Mouse (Mus musculus) lung, embryonic 16.5 days (tissue): ENCODE results near the gene Stat1. TPM values are rescaled to one million over a fixed set of nuclear protein-coding genes. Genes with fewer than 3 reads are reported as not detected.

Source experiments
- ATAC-seq: fragments of 200-750 bp; cut with Nextera tagmentation; 2 replicates; pipeline ENCODE4 v1.8.0; 2017; ENCODE audit warnings: low read depth, mild to moderate bottlenecking, moderate library complexity
- H3K27ac ChIP-seq: fragments of 300-500 bp; sonication (generic); 2 replicates; pipeline ENCODE4 v1.5.1; 2014; ENCODE audit warnings: mild to moderate bottlenecking, control low read depth, low read length
- H3K27me3 ChIP-seq: fragments of 300-500 bp; sonication (generic); 2 replicates; pipeline ENCODE4 v1.6.1; 2014; ENCODE audit warnings: low read depth, low read length, mixed read lengths; ENCODE audit not compliant: control insufficient read depth, insufficient read depth
- H3K36me3 ChIP-seq: fragments of 300-500 bp; sonication (generic); 2 replicates; pipeline ENCODE4 v1.6.1; 2014; ENCODE audit warnings: low read length; ENCODE audit not compliant: control insufficient read depth, insufficient read depth
- H3K4me1 ChIP-seq: fragments of 300-500 bp; sonication (generic); replicated peaks from 2 replicates; pipeline ENCODE4 v1.6.1; 2014; ENCODE audit warnings: low read length, mixed read lengths; ENCODE audit not compliant: control insufficient read depth, insufficient read depth
- H3K4me2 ChIP-seq: fragments of 300-500 bp; sonication (generic); 2 replicates; pipeline ENCODE4 v1.6.1; 2014; ENCODE audit warnings: low read depth, low read length, control low read depth
- H3K4me3 ChIP-seq: fragments of 300-500 bp; sonication (generic); 2 replicates; pipeline ENCODE4 v1.5.1; 2014; ENCODE audit warnings: mild to moderate bottlenecking, low read length, control low read depth
- H3K9ac ChIP-seq: fragments of 300-500 bp; sonication (generic); 2 replicates; pipeline ENCODE4 v1.6.1; 2014; ENCODE audit warnings: low read length, control low read depth
- H3K9me3 ChIP-seq: fragments of 300-500 bp; sonication (generic); 2 replicates; pipeline ENCODE4 v1.6.1; 2016; ENCODE audit warnings: low read length; ENCODE audit not compliant: control insufficient read depth
- WGBS: fragments of 180-500 bp; shearing (Covaris S2); extraction: QIAGEN DNeasy Blood & Tissue Kit; methylation state at CpG from one replicate; pipeline ENCODE4 v1.1.7; 2014; 5-methylcytosine and 5-hydroxymethylcytosine counted together
- polyA plus RNA-seq: library from polyadenylated mRNA; unstranded; fragments of >200 nt; fragmentation: Nextera tagmentation; extraction: Ambion mirVana; gene quantifications from 2 replicates; pipeline ENCODE4 v1.2.1, GENCODE M21; 2015

Stat1 gene
- polyA plus RNA-seq, 1 experiment from 2014 or later = 24.9 TPM

DNA sequence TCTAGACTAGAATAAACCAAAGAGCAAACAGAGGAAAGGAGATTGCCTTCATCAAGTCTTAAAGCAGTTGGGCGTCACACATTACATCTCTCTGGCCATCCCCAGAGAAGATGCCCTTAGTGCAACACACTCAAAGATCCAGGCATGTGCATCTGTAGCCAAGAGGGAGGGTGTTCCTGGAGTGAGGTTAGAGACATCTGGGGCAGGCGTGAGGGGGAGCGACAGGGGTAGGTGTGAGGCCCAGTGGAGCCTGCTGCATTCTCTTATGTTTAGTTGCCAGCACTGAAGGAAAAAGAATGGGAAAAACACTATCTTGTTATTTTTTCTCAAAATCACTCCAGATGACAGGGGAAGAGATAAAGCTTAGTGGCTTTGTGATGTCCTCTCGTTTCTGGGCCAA, 24.0 kb downstream of the Stat1 start:
- H3K27me3 ChIP-seq = no peaks in the 10 kb centered on the region
- H3K27ac ChIP-seq = no peak overlapping the region
- H3K4me1 ChIP-seq = no peaks in the 10 kb centered on the region
- H3K9ac ChIP-seq = no peak overlapping the region
- WGBS = 62% methylated on average over 4 of the region's 4 CpGs
- no peaks in the 10 kb centered on the region for H3K9me3 ChIP-seq
- peaks cover 2% of the 10 kb centered on the region; the same call in 1 of the 2 replicates for H3K36me3 ChIP-seq
- H3K4me2 ChIP-seq = no peak overlapping the region
- H3K4me3 ChIP-seq = no peak overlapping the region
- no peak for ATAC-seq

DNA sequence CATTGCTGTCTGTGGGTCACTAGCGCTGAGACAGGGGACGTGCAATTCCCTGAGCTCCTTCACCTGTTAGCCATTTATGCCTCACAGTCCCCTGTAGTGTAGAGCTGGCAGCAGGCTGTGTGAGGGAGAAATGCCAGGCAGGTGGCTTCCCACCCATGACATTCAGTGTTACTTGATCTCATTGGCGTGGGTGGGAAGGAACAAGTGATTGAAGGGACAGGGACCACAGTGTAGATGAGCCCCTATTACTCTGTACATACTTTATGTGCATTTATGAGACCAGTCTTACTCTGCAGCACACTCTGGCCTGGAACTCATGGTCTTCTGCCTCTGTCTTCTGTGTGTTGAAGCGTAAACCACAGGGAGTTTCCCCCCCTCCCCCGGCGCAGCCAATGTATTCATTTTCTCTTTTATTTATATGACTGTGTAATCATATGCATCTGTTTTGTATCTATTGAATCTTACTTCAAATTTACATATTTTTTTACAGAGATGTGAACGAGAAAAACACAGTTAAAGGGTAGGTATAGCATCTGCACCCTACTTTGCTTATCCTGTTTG, 24.4 kb downstream of the Stat1 start:
- 86% methylated on average over 7 of the region's 7 CpGs for WGBS
- Histone ChIP-seq H3K27ac (no peak overlapping the region), H3K4me2 (no peak overlapping the region), H3K4me3 (no peak overlapping the region), H3K27me3 (no peaks in the 10 kb centered on the region), H3K4me1 (no peaks in the 10 kb centered on the region), H3K9me3 (no peaks in the 10 kb centered on the region), H3K9ac (no peak overlapping the region), H3K36me3 (peaks cover 2% of the 10 kb centered on the region; the same call in 1 of the 2 replicates)
- no peak for ATAC-seq

DNA sequence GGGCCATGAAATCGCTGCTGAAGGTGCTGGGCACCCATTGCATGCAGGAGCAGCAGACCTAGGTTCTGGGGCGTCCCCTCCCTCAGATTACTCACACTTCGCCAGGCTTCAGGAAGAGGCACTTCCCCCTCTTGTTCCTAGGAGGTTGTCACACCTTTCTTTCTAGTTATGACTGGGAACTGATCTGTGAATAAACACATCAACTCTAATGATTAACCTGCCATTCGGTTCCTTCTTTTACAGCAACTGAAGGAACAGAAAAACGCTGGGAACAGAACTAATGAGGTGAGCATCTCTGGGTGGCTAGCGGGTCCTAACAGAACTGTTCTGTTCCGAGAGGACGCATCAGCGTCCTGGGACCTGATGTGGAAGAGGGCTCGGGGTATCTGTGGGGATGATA, 25.7 kb downstream of the Stat1 start:
- no peak overlapping the region for H3K4me3 ChIP-seq
- ATAC-seq = no peak
- no peak overlapping the region for H3K27ac ChIP-seq
- H3K4me1 ChIP-seq = peaks cover under 1% of the 10 kb centered on the region
- H3K9ac ChIP-seq = no peak overlapping the region
- no peaks in the 10 kb centered on the region for H3K9me3 ChIP-seq
- WGBS = 75% methylated on average over 10 of the region's 10 CpGs
- H3K36me3 ChIP-seq = peaks cover 2% of the 10 kb centered on the region; the same call in 1 of the 2 replicates
- no peak overlapping the region for H3K4me2 ChIP-seq
- no peaks in the 10 kb centered on the region for H3K27me3 ChIP-seq

DNA sequence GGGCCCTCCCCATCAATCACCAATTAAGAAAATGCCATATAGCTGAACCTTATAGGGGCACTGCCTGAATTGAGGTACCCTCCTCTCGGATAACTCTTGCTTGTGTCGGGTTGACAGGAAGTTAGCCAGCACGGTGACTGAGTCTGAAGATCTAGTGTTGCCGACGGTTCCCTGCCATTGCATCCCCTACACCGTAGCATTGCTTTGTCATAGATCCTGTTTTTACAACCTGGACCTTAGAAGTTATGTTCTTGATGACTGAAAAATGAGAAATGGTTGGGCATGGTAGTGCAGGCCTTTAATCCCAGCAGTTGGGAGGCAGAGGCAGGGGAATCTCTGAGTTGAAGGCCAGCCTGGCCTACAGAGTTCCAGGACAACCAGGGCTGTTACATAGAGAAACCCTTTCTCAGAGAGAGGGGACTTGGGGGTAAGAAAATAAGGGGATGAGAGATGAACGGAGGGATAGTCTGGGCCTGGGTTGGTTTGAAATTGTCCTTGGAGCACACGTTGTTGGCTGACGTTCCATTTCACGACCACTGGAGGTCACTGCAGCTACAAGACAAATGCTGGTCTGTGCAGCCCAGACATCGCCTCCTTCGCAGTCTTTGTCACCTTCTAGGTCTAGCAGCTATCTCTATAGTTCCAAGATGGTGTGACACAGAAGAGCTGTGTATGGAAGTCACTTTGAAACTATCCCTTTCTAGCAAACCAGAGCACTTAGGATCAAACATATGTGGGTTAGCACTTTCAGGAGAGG, 27.2 kb downstream of the Stat1 start:
- Histone ChIP-seq H3K9ac (no peak overlapping the region), H3K9me3 (no peaks in the 10 kb centered on the region), H3K4me1 (peaks cover 10% of the 10 kb centered on the region), H3K4me3 (no peak overlapping the region), H3K4me2 (no peak overlapping the region), H3K27ac (no peak overlapping the region), H3K36me3 (peaks cover 2% of the 10 kb centered on the region; the same call in 1 of the 2 replicates), H3K27me3 (no peaks in the 10 kb centered on the region)
- WGBS = 46% methylated on average over 12 of the region's 12 CpGs
- ATAC-seq = peak; percentile 71

DNA sequence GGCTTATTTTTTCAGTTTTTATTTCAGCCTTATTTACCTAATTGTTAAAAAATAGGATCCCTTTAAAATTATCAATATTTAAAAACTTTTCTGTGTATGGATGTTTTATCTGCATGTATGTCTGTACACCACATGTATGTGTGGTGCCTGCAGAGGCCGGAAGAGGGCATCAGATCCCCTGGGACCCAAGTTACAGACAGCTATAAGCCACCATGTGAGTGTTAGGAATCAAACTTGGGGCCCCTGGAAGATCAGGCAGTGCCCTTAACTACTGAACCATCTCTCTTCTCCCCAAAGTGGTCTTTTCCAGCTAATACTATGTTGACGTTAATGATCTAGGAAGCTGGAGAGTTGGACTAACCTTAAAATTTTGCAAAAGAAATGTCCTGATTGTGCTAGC, 28.2 kb downstream of the Stat1 start:
- Histone ChIP-seq H3K27ac (no peak overlapping the region), H3K4me2 (no peak overlapping the region)
- WGBS = 91% methylated on average over 2 of the region's 2 CpGs

DNA sequence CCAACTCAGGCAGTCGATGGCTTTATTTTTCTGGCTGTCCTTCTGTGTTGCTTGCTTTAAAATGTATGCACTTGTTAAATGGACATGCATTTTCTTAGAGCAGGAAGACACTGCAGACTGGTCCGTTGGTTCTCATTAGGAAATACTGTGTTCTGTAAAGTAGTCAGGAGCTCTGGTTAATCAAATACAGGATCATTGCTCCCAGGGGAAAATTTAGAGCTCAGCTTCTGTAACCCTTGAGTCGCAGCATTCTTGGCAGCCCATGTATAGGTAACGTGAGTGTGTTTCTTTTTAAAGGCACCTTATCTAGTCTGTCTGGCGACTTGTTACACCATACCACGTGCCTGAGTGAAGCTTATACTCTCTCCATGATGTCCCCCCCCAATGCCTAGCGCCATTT, 28.9 kb downstream of the Stat1 start:
- ATAC-seq = no peak
- Histone ChIP-seq H3K36me3 (peaks cover 2% of the 10 kb centered on the region; the same call in 1 of the 2 replicates), H3K4me1 (peaks cover 10% of the 10 kb centered on the region), H3K9me3 (no peaks in the 10 kb centered on the region), H3K9ac (no peak overlapping the region), H3K4me3 (no peak overlapping the region), H3K27me3 (no peaks in the 10 kb centered on the region), H3K27ac (no peak overlapping the region), H3K4me2 (no peak overlapping the region)
- WGBS = 71% methylated on average over 7 of the region's 7 CpGs

More for the DNA sequence above, 28.2 kb downstream of the Stat1 start:
- Histone ChIP-seq H3K27me3 (no peaks in the 10 kb centered on the region), H3K4me1 (peaks cover 10% of the 10 kb centered on the region), H3K9me3 (no peaks in the 10 kb centered on the region), H3K4me3 (no peak overlapping the region), H3K36me3 (peaks cover 2% of the 10 kb centered on the region; the same call in 1 of the 2 replicates), H3K9ac (no peak overlapping the region)
- ATAC-seq = no peak

DNA sequence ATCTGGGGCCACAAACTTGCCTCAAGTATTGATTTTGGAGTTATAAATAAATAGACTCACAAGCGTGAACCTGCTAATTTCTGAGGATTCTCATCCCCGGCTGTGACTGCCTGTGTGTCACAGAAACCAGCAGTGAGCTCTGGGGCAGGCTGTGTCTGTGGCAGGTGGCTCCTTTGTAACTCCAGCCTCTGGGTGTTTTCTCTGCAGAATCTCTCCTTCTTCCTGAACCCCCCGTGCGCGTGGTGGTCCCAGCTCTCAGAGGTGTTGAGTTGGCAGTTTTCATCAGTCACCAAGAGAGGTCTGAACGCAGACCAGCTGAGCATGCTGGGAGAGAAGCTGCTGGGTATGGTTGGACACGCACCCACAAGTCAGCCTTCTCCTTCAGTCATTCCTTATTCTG, 29.5 kb downstream of the Stat1 start:
- Histone ChIP-seq H3K4me1 (peaks cover 10% of the 10 kb centered on the region), H3K9ac (no peak overlapping the region), H3K36me3 (peaks cover 2% of the 10 kb centered on the region; the same call in 1 of the 2 replicates), H3K27me3 (no peaks in the 10 kb centered on the region), H3K4me3 (no peak overlapping the region), H3K27ac (no peak overlapping the region), H3K9me3 (no peaks in the 10 kb centered on the region), H3K4me2 (no peak overlapping the region)
- WGBS = 63% methylated on average over 7 of the region's 7 CpGs
- ATAC-seq = no peak

DNA sequence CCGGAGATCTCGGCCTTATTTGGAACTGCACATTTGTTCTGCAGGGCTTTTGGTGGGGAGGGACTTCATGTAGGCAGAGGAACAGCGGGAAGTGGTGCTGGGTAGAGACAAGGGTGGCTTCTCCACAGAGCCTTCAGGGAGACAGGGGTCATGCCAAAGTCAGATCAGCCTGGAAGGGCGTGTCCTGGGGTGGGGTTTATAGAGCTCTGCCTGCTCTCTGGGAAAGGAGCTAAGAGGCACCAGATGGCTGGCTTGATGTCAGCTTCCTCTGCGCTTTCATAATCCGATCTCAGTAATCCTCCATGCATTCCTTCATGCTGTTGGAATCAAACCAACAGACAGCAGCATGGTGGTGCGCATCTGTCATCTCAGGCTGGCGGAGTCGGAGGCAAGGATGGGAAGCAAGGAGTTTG, 30.7 kb downstream of the Stat1 start:
- Histone ChIP-seq H3K4me2 (no peak overlapping the region), H3K9me3 (no peaks in the 10 kb centered on the region), H3K27ac (no peak overlapping the region), H3K4me3 (no peak overlapping the region), H3K36me3 (no peaks in the 10 kb centered on the region), H3K9ac (no peak overlapping the region), H3K27me3 (no peaks in the 10 kb centered on the region), H3K4me1 (peaks cover 10% of the 10 kb centered on the region)
- ATAC-seq = peak; percentile 49; the same call in 1 of the 2 replicates
- WGBS = 47% methylated on average over 9 of the region's 9 CpGs

DNA sequence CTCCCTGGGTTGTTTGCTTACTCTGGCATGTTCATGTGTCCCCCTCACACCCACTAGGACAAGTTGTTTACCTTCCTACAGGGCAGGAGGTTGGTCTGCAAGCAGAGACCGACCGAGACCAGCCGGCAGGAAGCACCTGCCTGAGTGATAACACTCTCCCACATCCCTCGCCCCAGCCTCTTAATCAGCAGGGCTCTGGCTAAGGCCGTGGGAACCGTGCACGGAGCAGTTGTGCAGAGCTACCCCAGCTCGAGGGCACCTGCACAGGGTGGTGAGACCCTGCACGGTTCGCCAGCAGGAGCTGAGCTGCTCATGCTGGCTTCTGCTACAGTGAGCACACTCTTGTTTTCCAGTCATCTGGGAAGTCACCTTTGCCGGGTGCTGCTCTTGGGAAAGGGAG, 31.4 kb downstream of the Stat1 start:
- Histone ChIP-seq H3K9ac (no peak overlapping the region), H3K27me3 (no peaks in the 10 kb centered on the region), H3K4me2 (no peak overlapping the region), H3K9me3 (no peaks in the 10 kb centered on the region), H3K27ac (no peak overlapping the region), H3K4me3 (no peak overlapping the region), H3K36me3 (no peaks in the 10 kb centered on the region), H3K4me1 (peaks cover 10% of the 10 kb centered on the region)
- 31% methylated on average over 11 of the region's 11 CpGs for WGBS
- peak; percentile 57 for ATAC-seq
